Mouse (Mus musculus): ENCODE data around the gene Atp1a2.

Atp1a2 gene

DNA sequence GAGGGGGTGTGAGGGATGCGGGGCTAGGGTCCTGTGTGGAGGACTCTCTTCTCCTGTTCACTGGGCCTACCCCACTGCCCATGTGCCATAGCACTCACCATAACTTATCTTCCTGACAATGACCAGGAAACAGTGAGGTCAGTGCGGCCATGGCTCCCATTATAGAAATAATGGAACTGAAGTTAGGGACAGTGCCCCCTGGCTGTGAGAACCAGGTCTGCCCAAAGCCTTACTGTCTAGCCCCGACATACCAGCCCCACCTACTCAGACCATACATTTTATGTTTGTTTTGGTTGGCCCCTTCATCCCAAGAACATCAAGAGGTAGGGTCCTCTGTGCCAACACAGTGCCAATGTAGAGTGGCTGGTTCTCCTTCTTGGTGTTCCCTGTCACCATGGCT lies 7.8 kb upstream of the Atp1a2 start:
- in situ Hi-C loops (cut with MboI, MseI): no loop called here

DNA sequence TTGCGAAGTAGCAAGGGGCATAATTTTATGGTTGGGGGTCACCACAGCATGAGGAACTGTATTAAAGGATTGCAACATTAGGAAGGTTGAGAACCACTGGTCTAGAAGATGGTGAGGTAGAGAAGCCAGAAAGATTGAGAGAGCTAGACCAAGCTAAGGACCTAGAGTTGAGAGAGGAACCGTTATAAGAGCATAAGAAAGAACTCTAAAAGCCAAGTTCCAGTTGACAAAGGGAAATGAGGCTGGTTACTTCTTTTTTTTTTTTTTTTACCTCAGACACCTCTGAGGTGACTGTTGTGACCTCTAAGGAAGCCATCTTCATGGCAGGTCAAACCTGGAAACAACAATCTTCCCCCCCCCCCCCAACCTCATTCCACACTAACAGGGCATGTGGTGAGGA lies 7.3 kb upstream of the Atp1a2 start:
- in situ Hi-C loops (cut with MboI, MseI): no loop called here

DNA sequence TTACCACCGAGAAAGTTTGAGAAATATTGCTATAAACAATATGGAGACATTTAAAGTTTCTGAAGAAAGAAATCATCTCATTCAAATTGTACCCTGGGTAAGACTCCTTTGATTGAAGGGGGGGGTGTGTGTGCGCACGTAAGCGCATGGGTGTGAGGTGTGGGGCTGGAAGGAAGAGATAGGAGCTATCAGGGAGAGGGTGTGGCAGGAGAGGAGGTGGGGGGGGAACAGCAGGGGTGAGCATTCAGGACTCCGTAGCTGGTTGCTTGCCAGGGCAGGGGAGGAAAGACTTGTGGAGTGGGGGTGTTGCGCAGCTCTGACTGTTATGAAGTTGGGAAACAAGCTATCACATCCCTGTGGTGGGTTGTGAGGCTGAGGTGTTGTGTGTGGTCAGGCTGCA lies 6.6 kb upstream of the Atp1a2 start:
- in situ Hi-C loops (cut with MboI, MseI): no loop called here

DNA sequence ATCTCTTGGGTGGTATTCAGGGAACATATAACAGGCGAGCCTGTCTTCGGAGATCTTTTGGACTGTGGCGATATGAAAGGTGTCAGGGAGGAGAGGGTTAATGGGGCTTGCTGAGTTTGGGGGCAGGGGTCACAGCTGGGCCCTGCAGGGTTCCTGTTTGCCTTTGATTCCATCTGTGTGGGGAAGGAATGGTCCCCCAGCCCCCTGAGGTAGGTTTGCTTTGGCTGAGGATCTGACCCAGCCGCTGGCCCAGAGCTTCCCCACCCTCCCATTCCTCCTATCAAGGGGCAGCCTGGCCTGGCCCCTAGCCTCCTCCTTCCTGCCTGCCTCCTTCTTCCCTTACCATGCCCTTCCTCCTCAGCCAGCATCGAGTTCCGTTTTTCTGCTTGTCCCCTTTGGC lies 5.0 kb upstream of the Atp1a2 start:
- in situ Hi-C loops (cut with MboI, MseI): no loop called here

DNA sequence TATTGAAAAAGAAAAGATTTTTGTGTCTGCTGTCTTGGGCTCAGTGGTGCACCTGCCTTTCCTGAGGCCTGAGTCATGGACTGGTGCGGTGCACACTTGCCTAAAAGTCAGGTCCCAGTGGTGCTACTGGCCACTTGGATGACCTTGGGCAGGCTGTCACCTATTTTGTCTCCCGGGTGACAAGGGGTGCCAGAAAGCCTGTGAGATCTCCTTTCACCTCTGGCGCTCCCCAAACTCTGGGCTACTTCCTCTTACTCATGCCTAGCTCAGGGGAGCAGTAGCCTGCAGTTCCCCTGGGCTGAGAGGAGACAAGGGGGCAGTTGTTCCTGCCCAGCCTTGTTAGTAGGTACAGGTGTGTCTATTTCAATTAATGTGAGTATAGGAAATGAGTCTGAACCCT lies 4.4 kb upstream of the Atp1a2 start:
- in situ Hi-C loops (cut with MboI, MseI): no loop called here

DNA sequence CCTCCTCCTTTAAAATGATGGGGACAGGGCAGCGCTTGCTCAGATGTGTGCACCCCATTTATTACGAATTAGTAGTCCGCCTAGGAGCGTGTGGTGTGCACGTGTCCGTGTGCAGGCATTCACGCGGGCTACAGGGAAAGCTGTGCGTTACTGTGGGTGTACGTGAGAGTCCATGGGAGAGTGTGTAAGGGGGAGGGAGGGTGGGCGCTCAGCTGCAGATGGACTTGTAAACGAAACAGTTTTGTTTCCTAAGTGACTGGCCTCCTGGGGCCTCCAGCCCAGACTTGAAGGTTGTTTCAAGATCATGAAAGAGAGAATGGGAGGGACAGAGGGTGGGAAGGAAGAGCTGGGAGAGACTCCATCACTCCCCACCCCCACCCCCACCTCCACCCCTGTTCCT lies 3.3 kb upstream of the Atp1a2 start:
- in situ Hi-C loops (cut with MboI, MseI): no loop called here

DNA sequence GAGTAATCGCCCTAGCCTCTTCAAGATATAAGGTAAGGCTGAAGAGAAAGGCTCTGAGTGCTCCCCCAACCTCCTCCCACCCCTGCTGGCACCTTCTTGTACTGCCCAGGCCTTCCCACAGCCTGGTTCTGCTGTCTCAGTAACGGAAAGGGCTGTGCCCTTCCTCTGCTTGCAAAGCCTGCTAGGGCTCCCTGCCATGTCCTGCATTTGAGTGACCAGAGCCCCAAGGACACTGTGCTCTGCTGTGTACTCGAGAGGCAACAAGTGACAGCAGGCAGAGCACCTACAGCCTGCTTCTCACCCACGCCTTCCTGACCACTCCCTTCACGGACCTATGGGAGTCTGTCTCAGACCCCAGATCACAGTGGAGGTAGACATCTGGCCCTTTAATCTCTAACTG lies 2.4 kb upstream of the Atp1a2 start:
- in situ Hi-C loops (cut with MboI, MseI): no loop called here

DNA sequence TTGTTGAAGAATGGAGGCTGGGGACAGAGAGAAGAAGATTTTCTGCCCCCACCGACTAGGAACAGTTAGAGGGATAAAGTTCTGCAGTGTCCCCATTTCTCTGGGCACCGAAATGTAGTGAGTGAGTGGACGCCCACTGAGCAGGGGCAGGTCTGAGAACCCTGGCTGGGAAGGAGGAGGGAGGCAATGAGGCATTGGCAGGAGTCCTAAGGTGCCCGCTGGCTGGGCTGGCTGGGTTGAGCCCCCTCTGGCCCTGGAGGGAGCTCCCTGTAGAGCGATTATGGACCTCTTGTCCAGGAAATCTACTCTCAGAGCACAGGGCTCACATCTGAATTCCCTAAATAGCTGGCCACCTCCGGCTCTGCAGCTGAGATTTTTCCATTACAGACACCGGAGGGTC lies 1.7 kb upstream of the Atp1a2 start:
- in situ Hi-C loops (cut with MboI, MseI): loop anchor here (10.0 kb wide), 1 partner anchor 245 kb away; the partner anchor contains the start of gene Nhlh1

DNA sequence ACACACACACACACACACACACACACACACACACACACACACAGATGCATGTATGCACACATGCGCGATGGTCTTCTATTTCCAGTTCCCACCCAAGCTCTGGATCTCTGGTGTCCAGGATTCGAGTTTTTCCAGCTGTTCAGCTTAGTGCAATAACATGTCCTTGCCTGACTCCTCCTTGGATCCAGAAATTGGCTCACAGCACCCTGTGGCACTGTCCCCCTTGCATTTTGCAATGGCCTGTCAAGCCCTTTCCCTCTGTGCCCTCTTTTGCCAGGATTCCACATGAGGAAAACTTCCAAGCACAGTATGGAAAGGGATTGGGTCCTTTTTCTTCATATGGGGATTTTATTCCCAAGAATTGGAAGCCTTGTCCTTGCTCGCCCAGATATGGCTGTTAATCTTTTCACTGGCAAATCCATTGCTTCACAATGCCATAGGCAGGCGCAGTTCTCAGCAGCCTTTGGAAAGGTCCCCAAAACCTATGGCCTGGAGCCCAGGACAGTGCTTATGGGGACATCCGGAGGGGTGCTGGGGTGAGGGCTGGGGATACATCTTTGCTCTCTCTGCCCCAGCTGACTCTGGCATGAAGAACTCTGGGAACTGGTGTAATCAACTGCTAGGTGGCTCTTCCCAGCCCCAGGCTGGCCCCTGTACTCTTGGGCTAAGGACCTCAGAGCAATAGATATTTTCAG lies 901 bp downstream of the Atp1a2 start:
- in situ Hi-C loops (cut with MboI, MseI): loop anchor here (10.0 kb wide), 1 partner anchor 242 kb away; the partner anchor contains the start of gene Nhlh1

DNA sequence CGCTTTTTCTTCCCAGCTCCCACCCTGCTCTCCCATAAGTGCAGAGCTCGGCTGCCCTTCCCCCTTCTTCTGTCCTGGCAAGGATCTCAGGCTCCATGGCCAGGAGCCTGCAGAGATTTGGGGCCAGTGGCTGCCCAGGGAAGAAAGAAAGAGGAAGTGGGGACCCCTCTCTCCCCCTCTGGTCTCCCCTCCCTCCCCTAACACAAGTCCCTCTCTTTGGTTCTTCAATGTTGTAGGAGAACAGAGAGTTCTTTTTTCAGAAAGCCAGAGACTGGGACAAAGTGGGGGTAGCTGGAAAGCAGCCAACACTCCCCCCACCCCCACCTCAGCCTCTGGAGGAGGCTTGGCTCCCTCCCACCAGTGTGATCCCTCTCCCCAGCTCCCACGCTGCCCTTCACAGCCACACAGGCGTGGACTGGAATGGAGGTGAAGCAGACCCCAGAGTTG lies 2.1 kb downstream of the Atp1a2 start:
- in situ Hi-C loops (cut with MboI, MseI): loop anchor here (10.0 kb wide), 1 partner anchor 241 kb away; the partner anchor contains the start of gene Nhlh1

DNA sequence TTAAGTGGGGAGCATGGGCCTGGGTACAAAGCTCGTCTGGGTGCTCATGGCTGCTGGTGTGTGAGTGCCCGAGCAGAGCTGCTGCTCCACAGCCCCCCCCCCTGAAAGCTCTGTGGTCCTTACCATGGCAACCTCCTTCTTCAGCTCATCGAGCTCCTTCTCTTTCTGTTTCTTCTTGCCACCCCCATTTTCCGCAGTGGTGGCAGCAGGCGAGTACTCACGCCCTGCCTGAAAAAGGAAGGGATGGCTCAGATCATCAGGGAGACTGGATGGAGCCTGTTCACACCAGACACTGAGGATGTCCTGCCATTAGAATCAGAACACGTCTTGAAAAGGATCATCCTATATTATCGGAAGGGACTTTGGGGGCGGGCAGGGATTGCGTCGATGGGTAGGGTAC lies 4.4 kb downstream of the Atp1a2 start:
- in situ Hi-C loops (cut with MboI, MseI): loop anchor here (10.0 kb wide), 1 partner anchor 239 kb away; the partner anchor contains the start of gene Nhlh1

DNA sequence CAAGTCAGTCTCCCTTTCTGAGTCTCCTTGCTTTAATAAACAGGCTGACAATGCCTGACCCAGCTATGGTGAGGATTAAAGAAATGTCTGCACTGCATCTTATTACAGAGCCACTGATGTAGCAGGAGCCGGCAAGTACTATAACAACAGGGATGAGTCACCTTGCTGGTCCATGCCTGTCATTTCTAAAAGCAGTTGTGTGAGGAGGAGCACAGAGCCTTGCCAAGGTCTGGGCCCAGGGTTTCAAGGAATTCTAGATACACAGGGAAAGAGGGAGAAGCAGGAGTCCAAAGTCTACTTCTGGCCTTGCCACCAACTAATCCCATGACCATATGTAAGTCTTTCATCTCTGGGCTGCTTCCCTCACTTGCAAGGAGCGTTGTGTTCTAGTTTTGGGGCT lies 5.0 kb downstream of the Atp1a2 start:
- in situ Hi-C loops (cut with MboI, MseI): loop anchor here (10.0 kb wide), 1 partner anchor 238 kb away; the partner anchor contains the start of gene Nhlh1

DNA sequence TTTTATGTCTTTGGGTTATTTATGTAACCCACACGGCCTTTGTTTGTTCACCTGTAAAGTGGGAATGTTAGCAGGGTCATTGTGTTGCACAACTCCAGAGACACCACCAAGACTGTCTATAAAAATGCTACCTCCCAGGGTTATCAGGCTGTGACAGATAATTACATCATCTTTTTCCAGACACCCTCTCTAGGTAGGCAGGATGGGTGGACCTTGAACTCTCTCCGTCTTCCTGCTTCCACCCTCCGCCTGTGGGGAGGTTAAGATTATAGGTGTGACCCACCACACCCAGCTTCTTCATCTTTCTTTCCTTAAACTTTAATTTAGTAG lies 8.3 kb downstream of the Atp1a2 start:
- in situ Hi-C loops (cut with MboI, MseI): no loop called here

DNA sequence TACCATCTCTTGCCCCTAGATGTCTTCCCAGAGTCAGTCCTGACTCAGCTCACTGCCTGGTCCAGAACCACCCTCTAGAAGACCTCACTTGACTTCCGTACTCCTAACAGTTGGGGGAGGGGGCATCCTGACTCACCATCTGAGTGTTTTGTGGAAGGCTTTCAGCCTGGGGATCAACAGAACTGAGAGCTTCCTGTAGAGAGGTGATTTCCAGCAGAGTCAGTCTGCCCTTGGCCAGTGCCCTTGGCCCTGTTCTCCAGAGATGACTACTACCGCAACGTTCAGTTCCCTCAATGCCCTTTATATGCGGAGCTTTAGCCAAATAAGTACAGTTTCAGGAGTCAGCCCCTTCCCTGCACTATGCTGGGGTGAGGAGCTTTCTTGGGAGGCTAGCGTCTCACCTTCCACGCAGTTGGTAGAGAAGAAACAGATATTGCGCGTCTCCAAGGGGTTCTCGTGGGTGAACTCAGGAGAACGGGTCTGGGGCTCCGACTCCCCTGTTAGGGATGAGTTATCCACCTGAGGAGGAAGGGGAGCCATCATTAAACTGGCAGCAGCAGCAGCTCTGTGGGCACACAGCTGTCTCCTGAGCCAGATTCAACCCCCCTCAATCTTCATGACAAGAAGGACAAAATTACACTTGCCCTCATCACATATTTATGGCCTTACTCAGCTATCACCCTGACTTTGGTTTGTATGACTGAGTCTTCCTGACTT lies 8.8 kb downstream of the Atp1a2 start:
- in situ Hi-C loops (cut with MboI, MseI): no loop called here

DNA sequence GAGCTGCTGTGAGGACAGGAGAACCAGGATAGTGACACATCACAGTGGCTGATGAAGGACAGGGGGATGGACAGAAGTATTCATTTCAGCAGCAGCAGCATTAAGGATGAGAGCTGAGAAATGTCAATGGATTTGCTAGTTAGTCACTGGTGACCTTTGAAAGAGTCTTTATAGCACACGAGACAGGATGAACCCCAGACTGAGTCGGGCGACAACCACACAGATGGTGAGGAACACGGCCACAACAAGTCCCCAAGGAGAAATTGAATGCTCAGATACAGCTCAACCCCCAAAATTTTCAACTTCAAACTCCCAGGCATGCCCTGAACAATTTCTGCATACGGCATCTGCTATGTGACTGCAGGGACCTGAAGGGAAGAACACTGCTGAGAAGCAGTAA lies 11.1 kb downstream of the Atp1a2 start:
- in situ Hi-C loops (cut with MboI, MseI): no loop called here

DNA sequence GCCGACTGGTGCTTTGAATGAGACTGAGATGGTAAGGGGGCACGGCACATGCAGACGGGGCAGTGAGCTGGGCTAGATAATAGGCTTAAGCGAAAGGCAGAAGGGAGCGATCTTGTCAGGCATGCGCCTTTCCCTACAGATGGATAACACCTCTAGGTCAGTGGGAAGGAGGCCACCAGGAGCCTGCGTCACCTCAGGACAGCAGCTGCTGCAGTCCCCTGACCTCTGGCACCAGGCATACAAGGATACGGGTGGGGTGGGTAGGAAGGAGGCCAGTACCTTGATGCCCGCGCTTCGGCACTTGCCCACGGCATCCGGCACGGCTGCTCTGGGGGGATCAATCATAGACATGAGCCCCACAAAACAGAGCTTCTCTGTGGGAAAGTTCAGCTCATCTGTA lies 13.6 kb downstream of the Atp1a2 start:
- in situ Hi-C loops (cut with MboI, MseI): loop anchor here (5.0 kb wide), 1 partner anchor 47 kb away; no protein-coding TSS in a partner anchor

DNA sequence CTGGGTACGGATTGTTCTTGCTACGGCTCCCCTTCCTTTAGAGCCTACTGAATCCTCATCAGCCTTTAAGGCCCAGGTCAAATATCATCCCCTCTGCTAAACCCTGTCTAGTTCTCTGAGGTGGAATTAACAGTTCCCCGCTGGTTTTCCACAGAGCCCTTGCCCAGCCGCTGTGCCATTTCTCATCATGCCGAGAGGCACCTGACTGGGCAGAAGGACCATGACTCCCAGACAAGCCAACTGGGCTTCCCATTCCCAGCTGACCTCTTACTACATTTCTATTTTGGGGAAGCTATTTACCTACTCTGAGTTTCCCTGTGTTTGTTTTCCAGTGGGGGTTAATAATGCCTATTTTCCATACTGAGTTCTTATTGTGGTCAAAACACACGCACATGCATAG lies 14.8 kb downstream of the Atp1a2 start:
- in situ Hi-C loops (cut with MboI, MseI): loop anchor here (5.0 kb wide), 1 partner anchor 46 kb away; no protein-coding TSS in a partner anchor

DNA sequence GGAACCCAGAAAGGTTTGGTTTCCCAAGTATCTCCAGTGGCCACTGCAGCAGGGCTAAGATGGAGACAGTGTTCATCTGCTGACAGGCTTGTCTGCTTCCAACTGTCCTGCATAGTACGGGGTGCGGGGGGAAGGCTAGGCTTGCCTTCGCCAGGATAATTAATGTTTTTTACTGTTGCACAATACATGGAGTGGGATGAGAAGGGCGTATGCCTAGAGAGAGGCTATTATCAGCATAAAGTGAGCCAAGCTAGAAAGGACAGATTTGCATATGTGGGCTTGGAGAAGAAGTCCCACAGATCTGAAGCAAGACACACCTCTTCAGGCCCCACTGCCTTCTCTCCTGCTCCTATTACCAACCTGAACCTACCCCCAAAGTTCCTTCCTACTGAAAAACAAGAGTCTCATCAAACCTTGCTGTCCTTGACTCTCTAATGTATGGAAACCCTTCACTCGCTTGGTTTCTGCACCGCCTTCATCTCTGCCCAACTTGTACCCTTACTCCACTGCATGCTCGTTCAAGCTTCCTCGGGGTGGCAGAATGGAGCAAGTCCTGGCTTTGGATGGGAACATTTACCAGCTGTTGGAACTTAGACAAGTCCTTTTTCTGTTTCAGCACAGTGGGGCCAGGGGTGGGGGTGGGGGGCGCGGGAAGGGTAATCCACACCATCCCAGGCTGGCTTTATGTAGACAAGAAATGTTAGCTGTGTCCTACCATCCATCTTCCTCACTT lies 16.2 kb downstream of the Atp1a2 start:
- in situ Hi-C loops (cut with MboI, MseI): loop anchor here (5.0 kb wide), 1 partner anchor 44 kb away; no protein-coding TSS in a partner anchor

DNA sequence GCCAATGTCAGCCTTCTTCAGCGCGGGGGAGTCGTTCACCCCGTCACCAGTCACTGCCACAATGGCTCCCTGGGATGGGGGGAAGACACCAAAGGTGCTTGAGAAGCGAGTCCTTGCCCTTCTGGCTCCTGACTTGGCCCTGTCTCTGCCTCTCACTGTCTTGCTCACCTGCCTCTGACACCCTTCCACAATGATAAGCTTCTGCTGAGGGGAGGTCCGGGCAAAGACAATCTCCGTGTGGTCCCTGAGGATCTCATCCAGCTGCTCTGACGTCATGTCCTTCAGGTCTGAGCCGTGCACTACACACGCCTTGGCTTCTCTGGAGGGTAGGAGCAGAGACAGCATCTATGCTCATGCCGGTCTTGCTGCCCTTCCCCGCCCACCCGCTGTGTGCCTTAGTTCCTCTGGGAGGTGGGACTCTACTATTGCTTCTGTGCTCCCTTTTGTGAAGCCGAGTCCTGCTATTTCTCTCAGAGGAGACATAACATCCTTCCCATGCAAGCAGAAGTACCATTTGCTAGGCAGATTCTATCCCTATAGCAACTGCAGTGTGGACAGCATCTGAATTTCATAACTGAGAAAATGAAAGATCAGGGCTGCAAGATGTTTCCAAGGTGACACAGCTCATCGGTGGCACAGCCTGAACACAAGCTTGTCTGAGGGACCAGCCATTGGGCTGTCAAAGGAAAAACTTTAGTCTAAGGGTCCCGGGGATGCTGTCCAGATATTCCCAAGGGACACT lies 17.9 kb downstream of the Atp1a2 start:
- in situ Hi-C loops (cut with MboI, MseI): loop anchor here (5.0 to 10.0 kb wide), 2 partner anchors 43 to 695 kb away; no protein-coding TSS in a partner anchor

DNA sequence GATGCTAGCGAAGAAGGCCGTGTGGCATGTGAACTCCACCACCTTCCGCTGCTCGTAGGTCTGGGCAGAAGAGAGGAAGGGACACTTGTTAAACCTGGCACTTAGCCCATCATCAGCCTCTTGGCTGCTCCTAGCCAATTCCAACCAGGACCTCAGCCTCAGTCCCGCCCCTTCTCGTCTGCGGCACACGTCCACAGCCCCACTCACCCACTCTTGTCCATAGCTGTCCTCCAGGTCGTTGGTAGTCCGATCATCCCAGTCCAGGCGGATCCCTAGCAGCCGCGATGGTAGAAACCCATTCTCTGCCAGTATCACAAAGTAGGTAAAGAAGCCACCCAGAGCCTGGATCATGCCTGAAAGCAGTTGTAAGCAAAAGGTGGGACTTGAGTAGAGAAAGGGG lies 19.5 kb downstream of the Atp1a2 start:
- in situ Hi-C loops (cut with MboI, MseI): loop anchor here (10.0 kb wide), 1 partner anchor 694 kb away; no protein-coding TSS in a partner anchor

DNA sequence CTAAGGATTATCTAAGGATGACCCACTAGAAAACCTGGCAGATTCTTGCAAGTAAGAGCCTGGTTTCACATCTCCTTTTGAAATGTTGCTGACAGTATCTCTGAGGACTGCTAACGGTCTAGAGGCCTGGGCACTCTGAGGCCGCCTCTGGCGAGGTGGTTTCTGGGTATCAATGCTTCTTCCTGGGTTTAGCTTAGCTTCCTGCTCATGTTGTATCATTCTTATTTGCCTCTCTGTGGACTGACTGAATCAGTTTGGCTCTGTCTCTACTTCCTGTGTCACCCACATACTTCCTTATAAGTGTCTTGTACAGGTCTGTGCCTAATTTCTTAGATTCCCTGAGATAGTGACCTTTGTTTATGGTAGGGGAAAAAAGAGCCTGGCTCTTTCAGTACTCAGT lies 20.7 kb downstream of the Atp1a2 start:
- in situ Hi-C loops (cut with MboI, MseI): loop anchor here (10.0 kb wide), 1 partner anchor 692 kb away; no protein-coding TSS in a partner anchor

Data from T-helper 2 cell (primary cell).